Mouse (Mus musculus) C2C12 (cell line): ENCODE data around the gene Cib1.

ENCODE experiments used
- CEBPB ChIP-seq: IDR thresholded peaks from one replicate; pipeline ENCODE4 v1.6.1; 2011; ENCODE audit warnings: low read depth, mild to moderate bottlenecking, control low read depth, moderate library complexity
- CTCF ChIP-seq: IDR thresholded peaks from one replicate; pipeline ENCODE4 v1.5.1; 2011; ENCODE audit not compliant: control insufficient read depth, insufficient read depth, insufficient read length
- MAX ChIP-seq: IDR thresholded peaks from one replicate; pipeline ENCODE4 v1.6.1; 2011; ENCODE audit warnings: mild to moderate bottlenecking, control low read depth

GRCm38 (mm10) chr7:80199286-80199685 is 33.3 kb downstream of the Cib1 start:
- TF ChIP-seq CTCF (no peak), CEBPB (no peak), MAX (no peak)
